Comparison of ENCODE assay signal across 8 mouse cellular contexts in genomic region chr5:48889395-48890194, GRCm38 (mm10).
A peak's percentile ranks its signal among the peaks of the same experiment; 100 is the strongest.
DNase-seq lines count a peak whose midpoint lies in the region; ATAC-seq and TF ChIP-seq lines count a peak whose summit lies in the region.

No protein-coding gene starts in this region.

- WGBS in hindbrain, embryonic 15.5 days, result 3% methylated on average over 18 of the region's 18 CpGs
- 5% methylated on average over 18 of the region's 18 CpGs for WGBS in lung, embryonic 14.5 days

- no peaks in the 10 kb centered on the region for H3K4me1 ChIP-seq in hindbrain, embryonic 15.5 days (replicated peaks)
- H3K4me1 ChIP-seq in lung, embryonic 14.5 days (ENCODE audit: insufficient read depth), result no peaks in the 10 kb centered on the region

- intact Hi-C loops in gastrocnemius, postnatal 36 days (cut with DNase I), result no loop called here

- 0 out of 2 replicates have a peak overlapping the region, but pooled peaks have one; percentile 25 for H3K27ac ChIP-seq in hindbrain, embryonic 15.5 days (replicated peaks)
- H3K27ac ChIP-seq in lung, embryonic 14.5 days (ENCODE audit: low read depth), result no peak overlapping the region

- no peaks in the 10 kb centered on the region for H3K9me3 ChIP-seq in hindbrain, embryonic 15.5 days
- no peaks in the 10 kb centered on the region for H3K9me3 ChIP-seq in lung, embryonic 14.5 days (ENCODE audit: low read depth, low read length)

- peak overlapping the region; percentile 45 for H3K9ac ChIP-seq in hindbrain, embryonic 15.5 days
- no peak overlapping the region for H3K9ac ChIP-seq in lung, embryonic 14.5 days

- peak overlapping the region; percentile 84 for H3K4me2 ChIP-seq in hindbrain, embryonic 15.5 days
- H3K4me2 ChIP-seq in lung, embryonic 14.5 days, result peak overlapping the region; percentile 59

- DNase-seq in ovary, adult 18-20 months (ENCODE audit: low spot score), result peak; percentile 17
- DNase-seq in ovary, postnatal 10 days (ENCODE audit: low spot score), result no peak
- peak; percentile 67 for DNase-seq in embryo, embryonic 10 days (ENCODE audit: low spot score)
- DNase-seq in lung, embryonic 14.5 days, result peak; percentile 50
- DNase-seq in right cerebral cortex, adult 18-20 months, result peak; percentile 5
- no peak for DNase-seq in gastrocnemius, postnatal 36 days
- no peak for DNase-seq in c-Kit-positive CD71-positive TER-119-positive erythroid progenitor cells, embryonic 14.5 days (ENCODE audit: low spot score)

- peak overlapping the region; percentile 44 for H3K4me3 ChIP-seq in hindbrain, embryonic 15.5 days
- peak overlapping the region; percentile 26 for H3K4me3 ChIP-seq in lung, embryonic 14.5 days (ENCODE audit: low read depth, low read length)

- ATAC-seq in hindbrain, embryonic 15.5 days (ENCODE audit: low FRiP score, low read depth), result peak; percentile 77
- peak; percentile 84 for ATAC-seq in lung, embryonic 14.5 days (ENCODE audit: insufficient read depth)

- no peak for TF ChIP-seq CTCF in lung, embryonic 14.5 days (IDR thresholded peaks at IDR 0.05; ENCODE audit: low read depth)

- no peaks in the 10 kb centered on the region for H3K36me3 ChIP-seq in hindbrain, embryonic 15.5 days
- H3K36me3 ChIP-seq in lung, embryonic 14.5 days (ENCODE audit: insufficient read depth), result no peaks in the 10 kb centered on the region

- H3K27me3 ChIP-seq in hindbrain, embryonic 15.5 days, result no peaks in the 10 kb centered on the region
- no peaks in the 10 kb centered on the region for H3K27me3 ChIP-seq in lung, embryonic 14.5 days (ENCODE audit: insufficient read depth, low read length)

Comparison
In these comparisons a context has a peak if more than half of its experiments do, and no peak if none do; other contexts are left out.
1. DNase-seq: peak in ovary, adult 18-20 months (single experiment), embryo, embryonic 10 days (single experiment), lung, embryonic 14.5 days (single experiment) and right cerebral cortex, adult 18-20 months (single experiment); none in ovary, postnatal 10 days (single experiment), gastrocnemius, postnatal 36 days (0 of 2) and c-Kit-positive CD71-positive TER-119-positive erythroid progenitor cells, embryonic 14.5 days (single experiment).